Mouse (Mus musculus): ENCODE measurements at regions not wholly inside any gene's neighbourhood (a gene's known extent, or its start where the extent isn't known, plus 50 kb on each side); places are given as distances from the start of the nearest gene placed in this dataset.

- no peaks in the 10 kb centered on the region for H3K27me3 ChIP-seq (ENCODE audit: control insufficient read depth)
Measured at GRCm38 (mm10) chr17:45276686-45277405, 156.7 kb downstream of the Cdc5l start.

GRCm38 (mm10) chr17:45274894-45275293 is 158.6 kb downstream of the Cdc5l start:
- peaks cover 7% of the 10 kb centered on the region for H3K9me3 ChIP-seq (ENCODE audit: control insufficient read depth, low read length)
- no peak overlapping the region for H3K4me3 ChIP-seq (replicated peaks)
- H3K36me3 ChIP-seq (ENCODE audit: control insufficient read depth), result no peaks in the 10 kb centered on the region
- TF ChIP-seq TAL1 (IDR thresholded peaks at IDR 0.05; ENCODE audit: low read length) (no peak), GATA1 (IDR thresholded peaks at IDR 0.05; ENCODE audit: low read length) (no peak)
- H3K27me3 ChIP-seq (ENCODE audit: control insufficient read depth), result no peaks in the 10 kb centered on the region
- H3K4me1 ChIP-seq (ENCODE audit: control insufficient read depth), result no peaks in the 10 kb centered on the region

More at GRCm38 (mm10) chr17:45276686-45277405, 156.7 kb downstream of the Cdc5l start:
- H3K4me3 ChIP-seq (replicated peaks), result no peak overlapping the region
- no peaks in the 10 kb centered on the region for H3K4me1 ChIP-seq (ENCODE audit: control insufficient read depth)
- no peaks in the 10 kb centered on the region for H3K36me3 ChIP-seq (ENCODE audit: control insufficient read depth)
- peaks cover 5% of the 10 kb centered on the region; the same call in 1 of the 2 replicates for H3K9me3 ChIP-seq (ENCODE audit: control insufficient read depth, low read length)
- TF ChIP-seq TAL1 (IDR thresholded peaks at IDR 0.05; ENCODE audit: low read length) (no peak), GATA1 (IDR thresholded peaks at IDR 0.05; ENCODE audit: low read length) (no peak)

DNA sequence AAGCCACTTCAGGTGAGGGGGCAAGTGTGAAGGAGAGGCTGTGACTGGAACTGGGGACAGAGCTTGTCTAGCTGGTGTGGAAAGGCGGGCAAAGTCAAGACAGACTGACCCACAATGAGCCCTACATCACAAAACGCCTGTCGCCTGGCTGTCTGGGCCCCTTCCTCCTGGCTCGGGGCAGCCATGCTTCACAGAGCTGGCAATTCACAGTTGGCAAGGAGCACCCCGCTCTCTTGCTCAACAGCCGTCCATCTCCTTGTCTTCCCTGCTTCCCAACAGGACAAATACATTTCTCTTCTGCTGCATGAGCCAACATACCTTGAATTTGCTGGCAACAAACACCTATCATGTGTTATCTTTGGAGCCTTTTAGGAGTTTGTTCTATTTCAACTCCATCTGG is 166.8 kb downstream of the Cdc5l start:
- Histone ChIP-seq H3K9me3 (ENCODE audit: control insufficient read depth, low read length) (peaks cover 3% of the 10 kb centered on the region), H3K4me1 (ENCODE audit: control insufficient read depth) (no peaks in the 10 kb centered on the region), H3K27me3 (ENCODE audit: control insufficient read depth) (no peaks in the 10 kb centered on the region), H3K4me3 (replicated peaks) (no peak overlapping the region), H3K36me3 (ENCODE audit: control insufficient read depth) (no peaks in the 10 kb centered on the region)
- TF ChIP-seq GATA1 (IDR thresholded peaks at IDR 0.05; ENCODE audit: low read length) (no peak), TAL1 (IDR thresholded peaks at IDR 0.05; ENCODE audit: low read length) (no peak)

DNA sequence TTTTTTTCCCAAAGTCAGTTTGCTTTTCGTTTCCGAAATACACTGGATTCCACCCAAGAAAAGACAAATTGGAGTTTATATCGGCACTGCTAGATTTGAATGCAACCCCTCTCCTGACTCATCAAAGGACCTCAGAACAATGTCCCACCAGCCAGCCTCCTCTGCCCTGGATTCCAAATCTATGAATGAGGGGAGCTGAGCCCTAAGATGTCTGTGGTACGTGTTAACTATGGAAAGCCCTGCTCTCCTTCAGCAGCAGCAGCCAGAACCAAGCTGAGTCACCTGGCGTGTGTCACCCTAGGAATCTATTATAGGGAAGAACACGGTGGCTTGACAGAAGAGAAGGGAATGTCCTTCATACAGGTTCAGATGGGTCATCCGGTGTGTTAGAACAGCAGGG is 167.9 kb downstream of the Cdc5l start:
- Histone ChIP-seq H3K36me3 (ENCODE audit: control insufficient read depth) (no peaks in the 10 kb centered on the region), H3K27me3 (ENCODE audit: control insufficient read depth) (no peaks in the 10 kb centered on the region), H3K4me3 (replicated peaks) (no peak overlapping the region), H3K4me1 (ENCODE audit: control insufficient read depth) (no peaks in the 10 kb centered on the region), H3K9me3 (ENCODE audit: control insufficient read depth, low read length) (no peaks in the 10 kb centered on the region)
- TF ChIP-seq TAL1 (IDR thresholded peaks at IDR 0.05; ENCODE audit: low read length) (no peak), GATA1 (IDR thresholded peaks at IDR 0.05; ENCODE audit: low read length) (no peak)

GRCm38 (mm10) chr17:45264434-45264833 is 169.1 kb downstream of the Cdc5l start:
- no peak overlapping the region for H3K4me3 ChIP-seq (replicated peaks)
- no peaks in the 10 kb centered on the region for H3K27me3 ChIP-seq (ENCODE audit: control insufficient read depth)
- TF ChIP-seq TAL1 (IDR thresholded peaks at IDR 0.05; ENCODE audit: low read length) (no peak), GATA1 (IDR thresholded peaks at IDR 0.05; ENCODE audit: low read length) (no peak)
- H3K4me1 ChIP-seq (ENCODE audit: control insufficient read depth), result no peaks in the 10 kb centered on the region
- no peaks in the 10 kb centered on the region for H3K36me3 ChIP-seq (ENCODE audit: control insufficient read depth)
- no peaks in the 10 kb centered on the region for H3K9me3 ChIP-seq (ENCODE audit: control insufficient read depth, low read length)

DNA sequence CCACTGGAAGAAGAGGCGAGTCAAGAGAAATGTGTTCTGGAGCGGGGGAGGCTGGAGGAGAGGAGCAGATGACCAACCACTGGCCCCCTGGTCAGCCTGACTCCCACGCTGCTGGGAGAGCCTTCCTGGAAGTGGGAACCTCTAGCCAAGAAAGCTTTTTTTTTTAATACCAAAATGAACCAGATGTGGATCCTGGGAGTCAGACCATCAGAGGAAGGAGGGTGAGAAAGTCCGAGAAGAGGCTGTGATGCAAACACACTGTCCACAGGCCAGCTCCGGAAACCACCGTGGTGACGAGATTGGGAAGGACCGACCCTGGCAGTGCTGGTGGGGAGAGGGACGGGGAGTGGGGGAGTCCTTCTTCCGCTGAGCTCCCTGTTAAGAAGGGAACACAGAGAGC is 173.1 kb downstream of the Cdc5l start:
- no peaks in the 10 kb centered on the region for H3K9me3 ChIP-seq (ENCODE audit: control insufficient read depth, low read length)
- H3K4me1 ChIP-seq (ENCODE audit: control insufficient read depth), result no peaks in the 10 kb centered on the region
- no peaks in the 10 kb centered on the region for H3K27me3 ChIP-seq (ENCODE audit: control insufficient read depth)
- TF ChIP-seq TAL1 (IDR thresholded peaks at IDR 0.05; ENCODE audit: low read length) (no peak), GATA1 (IDR thresholded peaks at IDR 0.05; ENCODE audit: low read length) (no peak)
- no peak overlapping the region for H3K4me3 ChIP-seq (replicated peaks)
- no peaks in the 10 kb centered on the region for H3K36me3 ChIP-seq (ENCODE audit: control insufficient read depth)

DNA sequence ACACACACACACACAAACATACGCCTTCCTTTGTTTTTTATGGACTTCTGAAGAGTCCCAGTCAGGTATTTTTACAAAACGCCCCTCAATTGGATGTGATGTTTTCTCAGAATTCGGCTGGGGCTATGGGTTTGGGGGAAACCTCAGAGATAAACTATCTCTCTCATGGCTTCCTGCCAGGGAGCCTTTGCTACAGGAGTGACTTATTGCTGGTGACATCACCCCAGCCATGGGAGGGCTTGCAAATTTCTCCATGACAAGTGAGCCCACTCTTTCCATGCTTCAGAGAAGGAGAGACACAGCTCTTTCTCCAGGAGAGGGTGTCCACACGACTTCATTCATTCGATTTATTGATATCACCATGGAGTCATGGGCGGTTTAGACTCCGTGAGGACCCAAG is 175.5 kb downstream of the Cdc5l start:
- no peaks in the 10 kb centered on the region for H3K27me3 ChIP-seq (ENCODE audit: control insufficient read depth)
- H3K36me3 ChIP-seq (ENCODE audit: control insufficient read depth), result no peaks in the 10 kb centered on the region
- no peak overlapping the region for H3K4me3 ChIP-seq (replicated peaks)
- H3K9me3 ChIP-seq (ENCODE audit: control insufficient read depth, low read length), result no peaks in the 10 kb centered on the region
- TF ChIP-seq GATA1 (IDR thresholded peaks at IDR 0.05; ENCODE audit: low read length), result no peak
- no peak for TF ChIP-seq TAL1 (IDR thresholded peaks at IDR 0.05; ENCODE audit: low read length)
- no peaks in the 10 kb centered on the region for H3K4me1 ChIP-seq (ENCODE audit: control insufficient read depth)

- TF ChIP-seq GATA1 (IDR thresholded peaks at IDR 0.05; ENCODE audit: low read length), result no peak
- no peak for TF ChIP-seq TAL1 (IDR thresholded peaks at IDR 0.05; ENCODE audit: low read length)
- no peak overlapping the region for H3K4me3 ChIP-seq (replicated peaks)
- H3K9me3 ChIP-seq (ENCODE audit: control insufficient read depth, low read length), result no peaks in the 10 kb centered on the region
- H3K36me3 ChIP-seq (ENCODE audit: control insufficient read depth), result no peaks in the 10 kb centered on the region
- no peaks in the 10 kb centered on the region for H3K4me1 ChIP-seq (ENCODE audit: control insufficient read depth)
- H3K27me3 ChIP-seq (ENCODE audit: control insufficient read depth), result no peaks in the 10 kb centered on the region
Measured at GRCm38 (mm10) chr17:45252593-45253230, 180.8 kb downstream of the Cdc5l start.

GRCm38 (mm10) chr17:45251034-45251730 is 182.4 kb downstream of the Cdc5l start:
- TF ChIP-seq TAL1 (IDR thresholded peaks at IDR 0.05; ENCODE audit: low read length) (no peak), GATA1 (IDR thresholded peaks at IDR 0.05; ENCODE audit: low read length) (no peak)
- no peaks in the 10 kb centered on the region for H3K36me3 ChIP-seq (ENCODE audit: control insufficient read depth)
- no peaks in the 10 kb centered on the region for H3K27me3 ChIP-seq (ENCODE audit: control insufficient read depth)
- no peak overlapping the region for H3K4me3 ChIP-seq (replicated peaks)
- H3K9me3 ChIP-seq (ENCODE audit: control insufficient read depth, low read length), result no peaks in the 10 kb centered on the region
- no peaks in the 10 kb centered on the region for H3K4me1 ChIP-seq (ENCODE audit: control insufficient read depth)

Measured in erythroblast, embryonic 14.5 days (primary cell).